Mouse (Mus musculus): ENCODE results near the gene Pbxip1.

The Pbxip1 gene

GRCm38 (mm10) chr3:89432606-89433005, 3.9 kb upstream of the Pbxip1 start:
- DNase-seq (ENCODE audit: low read depth, low spot score) = no peak

- DNase-seq (ENCODE audit: low read depth, low spot score) = no peak
These were observed 2.0 kb upstream of the Pbxip1 start for GRCm38 (mm10) chr3:89434532-89434931.

GRCm38 (mm10) chr3:89435041-89435440, 1.5 kb upstream of the Pbxip1 start:
- DNase-seq (ENCODE audit: low read depth, low spot score) = no peak

GRCm38 (mm10) chr3:89437269-89437668, 763 bp downstream of the Pbxip1 start:
- peak; percentile 66 for DNase-seq (ENCODE audit: low read depth, low spot score)

GRCm38 (mm10) chr3:89440691-89441090, 4.2 kb downstream of the Pbxip1 start:
- DNase-seq (ENCODE audit: low read depth, low spot score) = no peak

- DNase-seq (ENCODE audit: low read depth, low spot score) = peak; percentile 49
These were observed 12.4 kb downstream of the Pbxip1 start for GRCm38 (mm10) chr3:89448720-89449537.

- DNase-seq (ENCODE audit: low read depth, low spot score) = peak; percentile 99
These were observed 13.0 kb downstream of the Pbxip1 start for GRCm38 (mm10) chr3:89449541-89449940.

- DNase-seq (ENCODE audit: low read depth, low spot score) = peak; percentile 67
These were observed 15.4 kb downstream of the Pbxip1 start for GRCm38 (mm10) chr3:89451916-89452315.

- DNase-seq (ENCODE audit: low read depth, low spot score) = peak; percentile 43
These were observed 18.1 kb downstream of the Pbxip1 start, which contains the start of gene Pmvk for GRCm38 (mm10) chr3:89454401-89455177. TSS of gene Pmvk (plus strand) at chr3:89454541.

GRCm38 (mm10) chr3:89455786-89456285, 19.3 kb downstream of the Pbxip1 start:
- DNase-seq (ENCODE audit: low read depth, low spot score) = no peak

GRCm38 (mm10) chr3:89456726-89457665, 20.5 kb downstream of the Pbxip1 start:
- DNase-seq (ENCODE audit: low read depth, low spot score) = peak; percentile 93

GRCm38 (mm10) chr3:89458372-89458964, 22.0 kb downstream of the Pbxip1 start:
- no peak for DNase-seq (ENCODE audit: low read depth, low spot score)

- peak; percentile 96 for DNase-seq (ENCODE audit: low read depth, low spot score)
These were observed 22.7 kb downstream of the Pbxip1 start for GRCm38 (mm10) chr3:89458965-89459807.

- DNase-seq (ENCODE audit: low read depth, low spot score) = peak; percentile 54
These were observed 31.8 kb downstream of the Pbxip1 start for GRCm38 (mm10) chr3:89468268-89468667.

GRCm38 (mm10) chr3:89472280-89472679, 35.8 kb downstream of the Pbxip1 start:
- DNase-seq (ENCODE audit: low read depth, low spot score) = no peak

GRCm38 (mm10) chr3:89473838-89474237, 37.3 kb downstream of the Pbxip1 start:
- no peak for DNase-seq (ENCODE audit: low read depth, low spot score)

- no peak for DNase-seq (ENCODE audit: low read depth, low spot score)
These were observed 42.5 kb downstream of the Pbxip1 start for GRCm38 (mm10) chr3:89479055-89479454.

GRCm38 (mm10) chr3:89481488-89481887, 45.0 kb downstream of the Pbxip1 start:
- peak; percentile 92 for DNase-seq (ENCODE audit: low read depth, low spot score)

- no peak for DNase-seq (ENCODE audit: low read depth, low spot score)
These were observed 45.7 kb downstream of the Pbxip1 start for GRCm38 (mm10) chr3:89482249-89482648.
